Mouse (Mus musculus) heart, adult 2 months (tissue): Measurements from ENCODE around the gene Olfr1032.

Source experiments
- CTCF ChIP-seq: fragments of 200-600 bp; IDR thresholded peaks from 2 replicates; pipeline ENCODE4 v1.8.1; 2022; ENCODE audit warnings: antibody characterized with exemption, mild to moderate bottlenecking, moderate library complexity
- EP300 ChIP-seq: fragments of 200-500 bp; IDR thresholded peaks from 2 replicates; pipeline ENCODE4 v1.6.1; 2011; ENCODE audit warnings: low read depth, low read length, control low read depth; ENCODE audit not compliant: insufficient read depth
- POLR2A ChIP-seq: fragments of 200-500 bp; IDR thresholded peaks from 2 replicates; pipeline ENCODE4 v1.6.1; 2011; ENCODE audit warnings: mild to moderate bottlenecking, low read depth, low read length, control low read depth; ENCODE audit not compliant: insufficient read depth

- TF ChIP-seq POLR2A = no peak
- TF ChIP-seq CTCF = no peak
- no peak for TF ChIP-seq EP300
Observed at GRCm38 (mm10) chr2:85978976-85979375, 26.4 kb upstream of the Olfr1032 start, which contains the start of gene Olfr1030.
